Mouse (Mus musculus) midbrain, embryonic 14.5 days (tissue): ENCODE measurements around the gene Arhgef28. TPM values are rescaled to one million over a fixed set of nuclear protein-coding genes. Genes with fewer than 3 reads are reported as not detected.

Source experiments
- ATAC-seq: fragments of 200-750 bp; cut with Nextera tagmentation; 2 replicates; pipeline ENCODE4 v1.8.0; 2017; ENCODE audit warnings: moderate number of reproducible peaks, moderate library complexity; ENCODE audit not compliant: low FRiP score, low TSS enrichment
- DNase-seq: peaks from one replicate; pipeline ENCODE4 v3.0.0-alpha.2; 2015
- H3K27ac ChIP-seq: fragments of 300-500 bp; sonication (generic); replicated peaks from 2 replicates; pipeline ENCODE4 v1.5.1; 2014; ENCODE audit warnings: mild to moderate bottlenecking, low read depth, low read length, moderate library complexity
- H3K27me3 ChIP-seq: fragments of 300-500 bp; sonication (generic); 2 replicates; pipeline ENCODE4 v1.6.1; 2014; ENCODE audit warnings: low read length, control low read depth, mixed read lengths; ENCODE audit not compliant: control insufficient read depth, insufficient read depth
- H3K36me3 ChIP-seq: fragments of 300-500 bp; sonication (generic); 2 replicates; pipeline ENCODE4 v1.6.1; 2014; ENCODE audit warnings: low read length, control low read depth; ENCODE audit not compliant: control insufficient read depth, insufficient read depth
- H3K4me1 ChIP-seq: fragments of 300-500 bp; sonication (generic); 2 replicates; pipeline ENCODE4 v1.6.1; 2014; ENCODE audit warnings: mild to moderate bottlenecking, antibody characterized with exemption, low read length, control low read depth; ENCODE audit not compliant: control insufficient read depth, insufficient read depth
- H3K4me2 ChIP-seq: fragments of 300-500 bp; sonication (generic); 2 replicates; pipeline ENCODE4 v1.6.1; 2014; ENCODE audit warnings: mild to moderate bottlenecking, low read length, moderate library complexity
- H3K4me3 ChIP-seq: fragments of 300-500 bp; sonication (generic); replicated peaks from 2 replicates; pipeline ENCODE4 v1.5.1; 2014; ENCODE audit warnings: low read depth, low read length
- H3K9ac ChIP-seq: fragments of 300-500 bp; sonication (generic); replicated peaks from 2 replicates; pipeline ENCODE4 v1.6.1; 2014; ENCODE audit warnings: mild to moderate bottlenecking, low read length, moderate library complexity
- H3K9me3 ChIP-seq: fragments of 300-500 bp; sonication (generic); 2 replicates; pipeline ENCODE4 v1.6.1; 2016; ENCODE audit warnings: low read length, control low read depth, mixed read lengths; ENCODE audit not compliant: control insufficient read depth
- WGBS: fragments of 180-500 bp; shearing (Covaris S2); extraction: QIAGEN DNeasy Blood & Tissue Kit; methylation state at CpG from one replicate; pipeline ENCODE4 v1.1.7; 2014; 5-methylcytosine and 5-hydroxymethylcytosine counted together
- polyA plus RNA-seq: library from polyadenylated mRNA; unstranded; fragments of >200 nt; fragmentation: Nextera tagmentation; extraction: Ambion mirVana; gene quantifications from 2 replicates; pipeline ENCODE4 v1.2.1, GENCODE M21; 2014

Gene Arhgef28
- polyA plus RNA-seq, 1 experiment from 2014 or later = 21.1 TPM

GRCm38 (mm10) chr13:98146573-98147160 is 59.6 kb downstream of the Arhgef28 start:
- Histone ChIP-seq H3K27ac (0 out of 2 replicates have a peak overlapping the region, but pooled peaks have one; percentile 20), H3K4me2 (no peak overlapping the region), H3K36me3 (no peaks in the 10 kb centered on the region), H3K9me3 (no peaks in the 10 kb centered on the region), H3K9ac (no peak overlapping the region), H3K27me3 (no peaks in the 10 kb centered on the region), H3K4me3 (no peak overlapping the region), H3K4me1 (peaks cover 8% of the 10 kb centered on the region; the same call in 1 of the 2 replicates)
- DNase-seq (peak; percentile 52), ATAC-seq (no peak)
- WGBS = 46% methylated on average over 8 of the region's 8 CpGs

- Histone ChIP-seq H3K36me3 (no peaks in the 10 kb centered on the region), H3K27me3 (no peaks in the 10 kb centered on the region), H3K4me1 (peaks cover 8% of the 10 kb centered on the region; the same call in 1 of the 2 replicates), H3K4me2 (no peak overlapping the region), H3K9me3 (no peaks in the 10 kb centered on the region), H3K4me3 (no peak overlapping the region), H3K9ac (no peak overlapping the region), H3K27ac (no peak overlapping the region)
- WGBS = 90% methylated on average over 7 of the region's 7 CpGs
- no peak for DNase-seq
- no peak for ATAC-seq
Observed at GRCm38 (mm10) chr13:98145310-98145709, 60.9 kb downstream of the Arhgef28 start.

- ATAC-seq = no peak
- Histone ChIP-seq H3K4me2 (no peak overlapping the region), H3K36me3 (no peaks in the 10 kb centered on the region), H3K9me3 (no peaks in the 10 kb centered on the region), H3K27ac (no peak overlapping the region), H3K4me1 (peaks cover 8% of the 10 kb centered on the region; the same call in 1 of the 2 replicates), H3K27me3 (no peaks in the 10 kb centered on the region), H3K9ac (no peak overlapping the region), H3K4me3 (no peak overlapping the region)
- DNase-seq = no peak
- 95% methylated on average over 10 of the region's 10 CpGs for WGBS
Observed at GRCm38 (mm10) chr13:98143000-98143399, 63.2 kb downstream of the Arhgef28 start.

- Histone ChIP-seq H3K4me2 (no peak overlapping the region), H3K27me3 (no peaks in the 10 kb centered on the region), H3K9ac (no peak overlapping the region), H3K9me3 (no peaks in the 10 kb centered on the region), H3K36me3 (no peaks in the 10 kb centered on the region), H3K4me1 (no peaks in the 10 kb centered on the region), H3K4me3 (no peak overlapping the region), H3K27ac (no peak overlapping the region)
- 70% methylated on average over 9 of the region's 9 CpGs for WGBS
- ATAC-seq = no peak
- DNase-seq = no peak
Observed at GRCm38 (mm10) chr13:98140626-98141025, 65.6 kb downstream of the Arhgef28 start.

- H3K4me3 ChIP-seq = no peak overlapping the region
- no peak for ATAC-seq
- H3K36me3 ChIP-seq = no peaks in the 10 kb centered on the region
- H3K27ac ChIP-seq = no peak overlapping the region
- H3K9me3 ChIP-seq = no peaks in the 10 kb centered on the region
- no peaks in the 10 kb centered on the region for H3K4me1 ChIP-seq
- H3K4me2 ChIP-seq = no peak overlapping the region
- WGBS = 59% methylated on average over 4 of the region's 4 CpGs
- no peak for DNase-seq
- H3K9ac ChIP-seq = no peak overlapping the region
- no peaks in the 10 kb centered on the region for H3K27me3 ChIP-seq
Observed at GRCm38 (mm10) chr13:98138786-98139185, 67.5 kb downstream of the Arhgef28 start.

- Histone ChIP-seq H3K4me3 (no peak overlapping the region), H3K27ac (no peak overlapping the region), H3K27me3 (no peaks in the 10 kb centered on the region), H3K9me3 (no peaks in the 10 kb centered on the region), H3K4me2 (no peak overlapping the region), H3K36me3 (no peaks in the 10 kb centered on the region), H3K4me1 (no peaks in the 10 kb centered on the region), H3K9ac (no peak overlapping the region)
- DNase-seq = no peak
- no peak for ATAC-seq
- WGBS = 60% methylated on average over 12 of the region's 12 CpGs
Observed at GRCm38 (mm10) chr13:98135890-98136555, 70.2 kb downstream of the Arhgef28 start.

- 76% methylated on average over 5 of the region's 5 CpGs for WGBS
- no peak for ATAC-seq
- no peak overlapping the region for H3K4me3 ChIP-seq
Observed at GRCm38 (mm10) chr13:98132951-98133350, 73.3 kb downstream of the Arhgef28 start.

GRCm38 (mm10) chr13:98132264-98132663 is 74.0 kb downstream of the Arhgef28 start:
- WGBS = 78% methylated on average over 6 of the region's 6 CpGs

More at GRCm38 (mm10) chr13:98132951-98133350, 73.3 kb downstream of the Arhgef28 start:
- Histone ChIP-seq H3K27me3 (no peaks in the 10 kb centered on the region), H3K9me3 (no peaks in the 10 kb centered on the region), H3K36me3 (no peaks in the 10 kb centered on the region), H3K4me2 (no peak overlapping the region), H3K4me1 (no peaks in the 10 kb centered on the region), H3K27ac (no peak overlapping the region), H3K9ac (no peak overlapping the region)
- no peak for DNase-seq

GRCm38 (mm10) chr13:98125666-98126065 is 80.6 kb downstream of the Arhgef28 start:
- WGBS = 85% methylated on average over 5 of the region's 5 CpGs
- H3K9ac ChIP-seq = no peak overlapping the region
- no peaks in the 10 kb centered on the region for H3K4me1 ChIP-seq
- H3K27me3 ChIP-seq = no peaks in the 10 kb centered on the region
- H3K36me3 ChIP-seq = no peaks in the 10 kb centered on the region
- DNase-seq = no peak
- no peak overlapping the region for H3K4me2 ChIP-seq
- no peak for ATAC-seq
- H3K27ac ChIP-seq = no peak overlapping the region
- no peak overlapping the region for H3K4me3 ChIP-seq
- no peaks in the 10 kb centered on the region for H3K9me3 ChIP-seq

More at GRCm38 (mm10) chr13:98132264-98132663, 74.0 kb downstream of the Arhgef28 start:
- Histone ChIP-seq H3K27ac (no peak overlapping the region), H3K9me3 (no peaks in the 10 kb centered on the region), H3K4me2 (no peak overlapping the region), H3K27me3 (no peaks in the 10 kb centered on the region), H3K36me3 (no peaks in the 10 kb centered on the region), H3K4me3 (no peak overlapping the region), H3K4me1 (no peaks in the 10 kb centered on the region), H3K9ac (no peak overlapping the region)
- DNase-seq = no peak
- no peak for ATAC-seq
